Mouse (Mus musculus) ES-Bruce4 (cell line): Measurements from ENCODE around the gene Polr3h. TPM values are rescaled to one million over a fixed set of nuclear protein-coding genes. Genes with fewer than 3 reads are reported as not detected.

Experiments
- H3K27ac ChIP-seq: 2 replicates; pipeline ENCODE4 v1.5.1; 2012; ENCODE audit warnings: low read length, inconsistent platforms; ENCODE audit not compliant: insufficient read depth
- H3K27me3 ChIP-seq: 2 replicates; pipeline ENCODE4 v1.6.1; 2012; ENCODE audit warnings: mild to moderate bottlenecking, low read length, inconsistent platforms; ENCODE audit not compliant: control insufficient read depth, poor library complexity, insufficient read depth, severe bottlenecking
- H3K36me3 ChIP-seq: 2 replicates; pipeline ENCODE4 v1.6.1; 2012; ENCODE audit warnings: inconsistent platforms, mild to moderate bottlenecking, low read length, moderate library complexity; ENCODE audit not compliant: control insufficient read depth, poor library complexity, insufficient read depth, severe bottlenecking
- H3K4me1 ChIP-seq: one replicate; pipeline ENCODE4 v1.8.1; 2011; ENCODE audit warnings: low read length; ENCODE audit not compliant: control insufficient read depth, insufficient read depth
- H3K4me3 ChIP-seq: 2 replicates; pipeline ENCODE4 v1.5.1; 2011; ENCODE audit warnings: low read depth, mild to moderate bottlenecking, low read length
- H3K9ac ChIP-seq: 2 replicates; pipeline ENCODE4 v1.6.1; 2012; ENCODE audit warnings: low read depth, mild to moderate bottlenecking, inconsistent platforms; ENCODE audit not compliant: poor library complexity, severe bottlenecking
- H3K9me3 ChIP-seq: replicated peaks from 2 replicates; pipeline ENCODE4 v1.6.1; 2012; ENCODE audit warnings: mild to moderate bottlenecking, low read length, inconsistent platforms; ENCODE audit not compliant: control insufficient read depth, poor library complexity, insufficient read depth, severe bottlenecking
- CTCF ChIP-seq: IDR thresholded peaks from one replicate; pipeline ENCODE4 v1.8.1; 2011; ENCODE audit warnings: low read depth, low read length
- EP300 ChIP-seq: IDR thresholded peaks from 2 replicates; pipeline ENCODE4 v1.6.1; 2011; ENCODE audit warnings: low read depth, low read length; ENCODE audit not compliant: insufficient read depth
- POLR2A ChIP-seq: IDR thresholded peaks from one replicate; pipeline ENCODE4 v1.8.1; 2011; ENCODE audit warnings: low read length; ENCODE audit not compliant: insufficient read depth
- polyA plus RNA-seq: library from polyadenylated mRNA; stranded (reverse); fragments of >200 nt; gene quantifications from 2 replicates; pipeline ENCODE4 v1.2.4, GENCODE M21; 2011; ENCODE audit warnings: low read depth; ENCODE audit not compliant: missing spikeins, insufficient read depth, insufficient read length

Gene Polr3h
- polyA plus RNA-seq, 1 experiment, result 25.5 TPM

GRCm38 (mm10) chr15:81958906-81959305 lies 32.9 kb upstream of the Polr3h start:
- no peaks in the 10 kb centered on the region for H3K27me3 ChIP-seq
- peak overlapping the region; percentile 64 for H3K27ac ChIP-seq
- H3K4me1 ChIP-seq, result peaks cover 2% of the 10 kb centered on the region
- peak overlapping the region; percentile 94 for H3K9ac ChIP-seq
- TF ChIP-seq EP300 (no peak), CTCF (no peak), POLR2A (no peak)
- H3K4me3 ChIP-seq, result peak overlapping the region; percentile 98
- H3K36me3 ChIP-seq, result peaks cover 55% of the 10 kb centered on the region
- H3K9me3 ChIP-seq, result no peaks in the 10 kb centered on the region

DNA sequence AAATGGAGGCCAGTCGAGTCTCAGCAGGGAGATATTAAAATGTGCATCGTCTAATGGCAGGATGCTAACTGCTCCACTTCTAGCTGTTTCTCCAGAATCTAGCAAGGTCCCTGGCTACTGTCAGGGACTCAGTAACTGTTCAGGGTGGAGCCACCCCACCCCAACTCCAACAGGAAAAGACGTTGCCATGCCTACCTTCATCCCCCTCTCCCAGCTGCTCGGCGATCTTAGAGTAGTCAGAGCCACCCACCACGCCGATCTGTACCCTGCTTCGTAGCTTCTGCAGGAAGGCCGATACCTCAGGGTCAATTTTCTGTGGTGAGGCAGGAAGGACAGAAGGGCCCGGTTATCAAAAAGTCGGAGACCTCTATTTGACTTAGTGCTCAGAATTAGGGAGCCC lies 31.6 kb upstream of the Polr3h start:
- TF ChIP-seq POLR2A (no peak), EP300 (no peak), CTCF (no peak)
- Histone ChIP-seq H3K36me3 (peaks cover 66% of the 10 kb centered on the region), H3K4me3 (peak overlapping the region; percentile 46), H3K27me3 (no peaks in the 10 kb centered on the region), H3K4me1 (peaks cover 2% of the 10 kb centered on the region), H3K9me3 (no peaks in the 10 kb centered on the region), H3K27ac (no peak overlapping the region), H3K9ac (peak overlapping the region; percentile 94; the same call in 1 of the 2 replicates)

GRCm38 (mm10) chr15:81956457-81956856 lies 30.4 kb upstream of the Polr3h start:
- Histone ChIP-seq H3K36me3 (peaks cover 76% of the 10 kb centered on the region), H3K27ac (no peak overlapping the region), H3K9me3 (no peaks in the 10 kb centered on the region), H3K27me3 (no peaks in the 10 kb centered on the region), H3K4me1 (peaks cover 2% of the 10 kb centered on the region), H3K4me3 (peak overlapping the region; percentile 19; the same call in 1 of the 2 replicates), H3K9ac (no peak overlapping the region)
- TF ChIP-seq POLR2A, result no peak
- peak; percentile 97 for TF ChIP-seq CTCF

DNA sequence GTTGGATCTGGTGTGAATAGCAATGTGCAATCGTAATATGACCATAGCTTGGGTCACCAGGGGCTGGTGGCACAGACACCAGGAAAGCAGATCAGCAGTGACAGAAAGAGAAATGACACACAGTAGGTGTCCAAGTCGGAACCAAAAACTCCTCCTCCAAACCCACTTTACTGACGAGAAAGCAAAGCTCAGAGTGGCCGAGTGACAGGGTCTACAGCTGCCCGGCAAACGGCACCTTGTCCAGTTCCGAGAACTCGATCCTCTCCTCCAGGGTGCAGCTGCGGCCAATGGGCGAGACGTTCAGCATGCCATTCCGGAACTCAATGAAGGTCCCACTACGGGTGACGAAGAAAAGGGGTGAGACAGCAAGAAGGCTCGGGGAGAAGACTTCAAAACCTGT lies 29.4 kb upstream of the Polr3h start:
- no peaks in the 10 kb centered on the region for H3K27me3 ChIP-seq
- TF ChIP-seq CTCF (no peak), EP300 (no peak), POLR2A (no peak)
- H3K36me3 ChIP-seq, result peaks cover 84% of the 10 kb centered on the region
- H3K4me1 ChIP-seq, result peaks cover 2% of the 10 kb centered on the region
- H3K27ac ChIP-seq, result no peak overlapping the region
- no peak overlapping the region for H3K9ac ChIP-seq
- H3K9me3 ChIP-seq, result no peaks in the 10 kb centered on the region
- no peak overlapping the region for H3K4me3 ChIP-seq

DNA sequence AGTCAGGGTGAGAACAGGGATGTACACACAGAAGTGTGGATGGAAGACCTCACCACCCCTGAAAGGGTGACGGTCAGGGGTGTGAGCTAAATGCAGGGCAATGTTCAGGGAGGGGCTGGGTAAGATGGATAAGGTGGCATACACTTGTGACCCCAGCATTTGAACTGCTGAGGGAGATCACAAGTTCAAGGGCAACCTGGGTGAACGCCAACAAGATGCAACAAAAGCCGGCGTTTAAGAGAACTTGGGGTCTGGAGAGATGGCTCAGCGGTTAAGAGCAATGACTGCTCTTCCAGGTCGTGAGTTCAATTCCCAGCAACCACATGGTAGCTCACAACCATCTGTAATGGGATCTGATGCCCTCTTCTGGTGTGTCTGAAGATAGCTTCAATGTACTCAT lies 28.7 kb upstream of the Polr3h start:
- H3K4me3 ChIP-seq, result no peak overlapping the region
- no peaks in the 10 kb centered on the region for H3K27me3 ChIP-seq
- H3K9ac ChIP-seq, result no peak overlapping the region
- peaks cover 2% of the 10 kb centered on the region for H3K4me1 ChIP-seq
- H3K36me3 ChIP-seq, result peaks cover 84% of the 10 kb centered on the region
- no peaks in the 10 kb centered on the region for H3K9me3 ChIP-seq
- TF ChIP-seq EP300, result no peak
- no peak for TF ChIP-seq POLR2A
- no peak for TF ChIP-seq CTCF
- no peak overlapping the region for H3K27ac ChIP-seq

GRCm38 (mm10) chr15:81954151-81954583 lies 28.1 kb upstream of the Polr3h start:
- TF ChIP-seq EP300 (no peak), POLR2A (no peak), CTCF (no peak)
- no peaks in the 10 kb centered on the region for H3K9me3 ChIP-seq
- no peaks in the 10 kb centered on the region for H3K27me3 ChIP-seq
- H3K36me3 ChIP-seq, result peaks cover 82% of the 10 kb centered on the region
- no peak overlapping the region for H3K9ac ChIP-seq
- no peak overlapping the region for H3K27ac ChIP-seq
- peaks cover 2% of the 10 kb centered on the region for H3K4me1 ChIP-seq
- H3K4me3 ChIP-seq, result no peak overlapping the region
